Mouse (Mus musculus): Measurements from ENCODE around the gene Mtus2. TPM values are rescaled to one million over a fixed set of nuclear protein-coding genes. Genes with fewer than 3 reads are reported as not detected.
"Not testable (repeated sequence)": the region's sequence is repeated elsewhere in the genome, so short reads cannot be mapped to it uniquely, and the experiment has no call there.

Mtus2 gene
- total RNA-seq, 2 experiments from 2014 or later, result 5.4 TPM; not detected in 1

GRCm38 (mm10) chr5:148160529-148161154 lies 203.5 kb downstream of the Mtus2 start:
- no peak for ATAC-seq (replicated peaks; ENCODE audit: low FRiP score, poor library complexity, severe bottlenecking)

DNA sequence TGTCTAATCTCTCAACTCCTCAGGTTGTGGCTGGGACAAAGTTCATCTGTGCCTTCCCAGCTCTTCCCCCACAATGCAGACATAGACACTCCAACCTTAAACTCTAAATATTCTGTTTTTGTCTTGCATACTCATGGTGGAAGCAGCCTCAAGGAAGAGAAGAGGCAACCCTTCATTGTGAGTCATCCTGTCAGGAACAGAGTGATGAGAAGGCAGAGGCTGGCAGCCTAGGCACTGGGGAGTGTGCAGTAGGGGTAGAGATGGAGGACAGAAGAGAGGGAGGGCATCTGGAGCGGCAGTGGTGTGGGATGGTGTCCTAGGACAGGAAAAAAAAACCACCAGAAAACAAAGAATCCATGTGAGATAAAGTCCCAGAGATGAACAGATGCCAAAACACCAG lies 208.0 kb downstream of the Mtus2 start:
- no peak for ATAC-seq (replicated peaks; ENCODE audit: low FRiP score, poor library complexity, severe bottlenecking)

DNA sequence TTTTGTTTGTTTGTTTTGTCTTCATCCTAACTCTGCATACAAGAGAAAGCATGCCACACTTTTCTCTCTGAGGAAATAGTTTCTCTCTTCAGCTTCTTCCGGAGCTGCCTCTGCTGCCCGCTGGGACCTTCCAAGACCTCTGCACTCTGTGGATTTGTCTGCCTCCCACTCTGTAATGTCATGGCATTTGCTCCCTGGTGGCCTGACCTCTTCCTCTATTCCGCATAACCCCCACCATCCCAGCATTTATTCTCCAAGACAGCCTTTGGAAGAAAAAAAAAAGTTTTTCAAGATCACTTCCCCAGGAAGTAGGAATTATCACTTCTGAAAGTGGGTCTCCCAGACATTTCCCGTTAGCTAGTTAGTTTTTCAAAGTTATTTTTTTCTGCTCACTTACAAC lies 218.0 kb downstream of the Mtus2 start:
- no peak for ATAC-seq (replicated peaks; ENCODE audit: low FRiP score, poor library complexity, severe bottlenecking)

DNA sequence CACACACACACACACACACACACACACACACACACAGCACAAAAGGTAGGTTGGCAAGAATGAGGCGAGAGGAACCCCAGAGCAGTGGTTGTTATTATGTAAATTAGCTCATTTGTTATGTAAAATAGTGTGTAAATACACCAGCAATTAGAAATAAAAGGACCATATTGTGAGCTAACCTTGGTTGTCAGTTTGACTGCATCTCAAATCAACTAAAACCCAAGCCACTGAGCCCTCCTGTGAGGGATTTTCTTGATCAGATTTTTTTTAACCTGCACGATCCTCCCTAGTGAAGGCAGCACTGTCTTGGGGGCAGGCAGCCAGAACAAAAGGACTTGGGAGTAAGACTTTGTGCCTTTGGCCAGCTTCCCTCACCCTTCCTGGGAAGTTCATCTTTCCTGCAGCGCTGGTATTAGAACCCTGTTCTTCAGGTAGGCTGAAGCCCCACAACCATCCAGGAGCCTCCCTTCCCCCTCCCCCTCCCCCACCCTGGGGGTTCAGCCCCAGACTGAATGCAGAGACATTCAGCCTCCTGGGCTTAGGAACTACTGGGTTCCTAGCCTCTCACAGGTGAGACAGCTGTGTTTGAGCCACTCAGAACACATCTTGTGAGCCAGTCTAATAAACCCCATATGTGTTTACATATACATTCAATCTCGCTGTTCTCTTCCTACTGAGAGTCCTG lies 218.8 kb downstream of the Mtus2 start:
- ATAC-seq (replicated peaks; ENCODE audit: low FRiP score, poor library complexity, severe bottlenecking), result no peak

- ATAC-seq (replicated peaks; ENCODE audit: low FRiP score, poor library complexity, severe bottlenecking), result not testable (repeated sequence)
These were observed 219.4 kb downstream of the Mtus2 start for GRCm38 (mm10) chr5:148176539-148176938.

GRCm38 (mm10) chr5:148179231-148179630 lies 222.1 kb downstream of the Mtus2 start:
- ATAC-seq (replicated peaks; ENCODE audit: low FRiP score, poor library complexity, severe bottlenecking), result no peak

- no peak for ATAC-seq (replicated peaks; ENCODE audit: low FRiP score, poor library complexity, severe bottlenecking)
These were observed 223.6 kb downstream of the Mtus2 start for GRCm38 (mm10) chr5:148180590-148181307.

GRCm38 (mm10) chr5:148181308-148181630 lies 224.1 kb downstream of the Mtus2 start:
- no peak for ATAC-seq (replicated peaks; ENCODE audit: low FRiP score, poor library complexity, severe bottlenecking)

DNA sequence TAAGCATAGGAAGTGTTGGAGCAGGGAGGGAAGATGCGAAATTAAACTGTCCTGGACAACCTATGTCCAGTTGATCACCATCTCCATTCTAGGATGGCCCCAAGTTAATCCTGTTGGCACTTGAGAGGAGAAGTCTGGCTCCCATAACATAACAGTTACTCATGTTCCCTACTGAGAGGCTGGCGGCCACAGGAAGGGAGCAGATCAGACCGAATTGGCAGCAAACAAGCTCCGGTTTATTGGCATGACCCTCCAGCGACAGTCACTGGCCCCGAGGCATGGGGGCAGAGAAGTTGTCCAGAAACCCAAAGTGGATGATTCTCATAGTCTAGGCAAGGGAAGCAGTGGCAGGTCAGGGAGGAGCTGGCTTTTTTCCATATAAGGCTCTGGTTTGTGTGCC lies 224.8 kb downstream of the Mtus2 start:
- ATAC-seq (replicated peaks; ENCODE audit: low FRiP score, poor library complexity, severe bottlenecking), result no peak

- no peak for ATAC-seq (replicated peaks; ENCODE audit: low FRiP score, poor library complexity, severe bottlenecking)
These were observed 228.8 kb downstream of the Mtus2 start for GRCm38 (mm10) chr5:148185898-148186297.

DNA sequence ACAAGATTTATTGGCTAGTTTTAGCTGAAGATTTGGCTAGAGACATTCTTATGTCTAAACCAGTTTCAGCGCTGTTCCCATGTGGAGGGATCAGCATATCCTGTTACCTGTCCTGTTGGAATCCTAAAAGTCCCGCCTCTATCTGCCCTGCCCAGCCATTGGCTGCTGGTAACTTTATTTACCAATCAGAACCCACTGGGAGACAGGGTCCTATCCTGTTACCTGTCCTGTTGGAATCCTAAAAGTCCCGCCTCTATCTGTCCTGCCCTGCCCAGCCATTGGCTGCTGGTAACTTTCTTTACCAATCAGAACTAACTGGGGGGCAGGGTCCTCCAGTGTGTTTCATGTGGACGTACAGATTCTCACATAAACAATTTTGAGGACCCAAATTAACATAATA lies 234.3 kb downstream of the Mtus2 start:
- ATAC-seq (replicated peaks; ENCODE audit: low FRiP score, poor library complexity, severe bottlenecking), result no peak

GRCm38 (mm10) chr5:148211831-148212230 lies 254.7 kb downstream of the Mtus2 start:
- no peak for ATAC-seq (replicated peaks; ENCODE audit: low FRiP score, poor library complexity, severe bottlenecking)

DNA sequence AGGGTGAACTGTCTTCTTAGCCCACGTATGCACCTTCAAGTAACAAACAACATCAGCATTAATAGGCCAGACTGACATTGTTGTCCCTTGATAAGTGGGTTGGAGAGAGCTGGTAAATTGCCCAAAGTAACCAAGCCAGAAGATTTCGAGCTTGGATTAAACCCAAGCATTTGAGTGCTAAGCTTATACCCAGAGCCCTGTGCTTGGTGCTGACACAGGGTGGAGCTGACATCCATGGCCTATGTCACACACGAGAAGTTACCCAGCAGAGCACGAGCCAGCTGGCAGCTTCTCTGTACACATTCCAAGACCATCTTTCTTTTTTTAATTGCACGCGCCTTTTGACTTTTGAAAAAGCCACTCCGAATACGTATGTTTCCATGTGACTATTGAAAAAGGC lies 259.7 kb downstream of the Mtus2 start:
- ATAC-seq (replicated peaks; ENCODE audit: low FRiP score, poor library complexity, severe bottlenecking), result no peak

GRCm38 (mm10) chr5:148222898-148223297 lies 265.8 kb downstream of the Mtus2 start:
- ATAC-seq (replicated peaks; ENCODE audit: low FRiP score, poor library complexity, severe bottlenecking), result no peak

DNA sequence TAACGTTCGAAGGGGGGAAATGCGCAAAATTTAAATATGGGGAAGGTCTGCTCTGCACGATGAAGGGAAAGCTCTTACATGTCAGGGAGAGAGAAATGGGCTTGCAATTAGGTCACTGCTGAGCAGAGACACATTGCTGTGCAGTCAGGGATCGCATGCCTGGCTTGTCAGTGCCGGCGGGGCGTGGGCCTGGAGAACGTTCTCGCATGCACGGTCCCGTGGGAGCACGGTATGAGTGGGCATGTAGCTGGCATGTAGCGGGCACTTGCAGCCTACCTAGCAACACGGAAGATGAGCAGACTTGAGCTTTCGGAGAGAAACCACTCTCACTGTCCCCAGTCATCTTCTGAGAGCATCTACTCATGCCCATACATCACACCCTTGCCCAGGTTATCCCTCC lies 266.9 kb downstream of the Mtus2 start:
- ATAC-seq (replicated peaks; ENCODE audit: low FRiP score, poor library complexity, severe bottlenecking), result no peak

- ATAC-seq (replicated peaks; ENCODE audit: low FRiP score, poor library complexity, severe bottlenecking), result no peak
These were observed 276.6 kb downstream of the Mtus2 start for GRCm38 (mm10) chr5:148233714-148234113.

DNA sequence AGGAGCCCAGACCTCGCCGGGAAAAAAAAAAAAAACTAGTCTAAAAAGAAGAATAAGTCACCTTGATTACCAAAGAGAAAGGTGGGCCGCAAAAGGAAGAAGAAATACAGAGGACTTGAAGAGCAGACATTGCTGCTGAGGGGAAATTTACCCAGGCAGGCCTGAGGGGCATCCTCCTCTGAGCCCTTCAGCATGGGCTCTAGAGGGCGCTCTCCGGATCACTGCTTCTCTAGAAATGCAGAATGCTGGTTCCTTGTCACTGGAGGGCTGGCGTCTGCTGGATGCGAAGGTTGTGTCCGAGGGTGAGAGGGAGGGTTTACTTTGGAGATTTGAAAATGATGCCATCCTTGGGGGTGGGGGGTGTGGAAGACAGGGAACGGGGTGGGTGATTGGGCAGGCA lies 279.5 kb downstream of the Mtus2 start:
- no peak for ATAC-seq (replicated peaks; ENCODE audit: low FRiP score, poor library complexity, severe bottlenecking)

GRCm38 (mm10) chr5:148239067-148239466 lies 281.9 kb downstream of the Mtus2 start:
- no peak for ATAC-seq (replicated peaks; ENCODE audit: low FRiP score, poor library complexity, severe bottlenecking)

- no peak for ATAC-seq (replicated peaks; ENCODE audit: low FRiP score, poor library complexity, severe bottlenecking)
These were observed 282.6 kb downstream of the Mtus2 start for GRCm38 (mm10) chr5:148239757-148240156.

GRCm38 (mm10) chr5:148241932-148242331 lies 284.8 kb downstream of the Mtus2 start:
- no peak for ATAC-seq (replicated peaks; ENCODE audit: low FRiP score, poor library complexity, severe bottlenecking)

DNA sequence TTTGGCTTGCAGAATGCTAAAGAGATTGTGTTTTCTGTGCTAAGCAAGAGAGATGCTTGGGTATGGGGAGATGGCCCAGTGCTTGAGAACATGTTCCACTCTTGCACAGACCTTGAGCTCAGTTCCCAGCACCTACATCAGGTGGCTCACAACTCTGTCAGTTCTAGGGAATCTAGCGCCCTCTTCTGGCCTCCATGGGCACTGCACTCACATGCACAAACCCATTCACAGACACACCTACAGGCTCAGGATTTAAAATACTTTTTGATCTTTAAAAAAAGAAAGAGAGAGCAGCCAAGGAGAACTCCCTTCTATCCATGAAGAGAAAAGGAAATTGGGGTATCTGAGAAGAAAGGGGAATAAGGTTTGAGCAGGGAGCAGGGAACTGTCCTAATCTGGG lies 287.4 kb downstream of the Mtus2 start:
- no peak for ATAC-seq (replicated peaks; ENCODE audit: low FRiP score, poor library complexity, severe bottlenecking)
